Mouse (Mus musculus) neural tube, embryonic 13.5 days (tissue): ENCODE results near the gene Fez1. TPM values are rescaled to one million over a fixed set of nuclear protein-coding genes. Genes with fewer than 3 reads are reported as not detected.

Experiments
- ATAC-seq: fragments of 200-750 bp; cut with Nextera tagmentation; 2 replicates; pipeline ENCODE4 v1.8.0; 2017; ENCODE audit warnings: low read depth, mild to moderate bottlenecking, moderate TSS enrichment, moderate library complexity
- H3K27ac ChIP-seq: fragments of 300-500 bp; sonication (generic); replicated peaks from 2 replicates; pipeline ENCODE4 v1.5.1; 2015; ENCODE audit warnings: moderate library complexity, mild to moderate bottlenecking, inconsistent platforms
- H3K27me3 ChIP-seq: fragments of 300-500 bp; sonication (generic); 2 replicates; pipeline ENCODE4 v1.6.1; 2015; ENCODE audit warnings: mild to moderate bottlenecking, inconsistent platforms
- H3K36me3 ChIP-seq: fragments of 300-500 bp; sonication (generic); 2 replicates; pipeline ENCODE4 v1.6.1; 2015; ENCODE audit warnings: mild to moderate bottlenecking, inconsistent platforms
- H3K4me1 ChIP-seq: fragments of 300-500 bp; sonication (generic); replicated peaks from 2 replicates; pipeline ENCODE4 v1.6.1; 2015; ENCODE audit warnings: inconsistent platforms
- H3K4me2 ChIP-seq: fragments of 300-500 bp; sonication (generic); 2 replicates; pipeline ENCODE4 v1.6.1; 2015; ENCODE audit warnings: inconsistent platforms, mild to moderate bottlenecking, moderate library complexity
- H3K4me3 ChIP-seq: fragments of 300-500 bp; sonication (generic); 2 replicates; pipeline ENCODE4 v1.5.1; 2015; ENCODE audit warnings: mild to moderate bottlenecking, inconsistent platforms
- H3K9ac ChIP-seq: fragments of 300-500 bp; sonication (generic); 2 replicates; pipeline ENCODE4 v1.6.1; 2015; ENCODE audit warnings: moderate library complexity, mild to moderate bottlenecking, inconsistent platforms
- H3K9me3 ChIP-seq: fragments of 300-500 bp; sonication (generic); 2 replicates; pipeline ENCODE4 v1.6.1; 2016; ENCODE audit warnings: inconsistent platforms
- WGBS: fragments of 180-500 bp; shearing (Covaris S2); methylation state at CpG from one replicate; pipeline ENCODE4 v1.1.7; 2015; 5-methylcytosine and 5-hydroxymethylcytosine counted together
- polyA plus RNA-seq: library from polyadenylated mRNA; unstranded; fragments of >200 nt; fragmentation: Nextera tagmentation; extraction: Ambion mirVana; gene quantifications from 2 replicates; pipeline ENCODE4 v1.2.1, GENCODE M21; 2015

Gene Fez1
- polyA plus RNA-seq, 1 experiment from 2014 or later = 615 TPM

GRCm38 (mm10) chr9:36905452-36905851 is 83.8 kb downstream of the Fez1 start:
- H3K4me2 ChIP-seq = no peak overlapping the region
- no peak overlapping the region for H3K4me3 ChIP-seq
- peak; percentile 71 for ATAC-seq
- peaks cover 13% of the 10 kb centered on the region; the same call in 1 of the 2 replicates for H3K4me1 ChIP-seq
- WGBS = 61% methylated on average over 4 of the region's 4 CpGs
- no peaks in the 10 kb centered on the region for H3K27me3 ChIP-seq
- 0 out of 2 replicates have a peak overlapping the region, but pooled peaks have one; percentile 28 for H3K27ac ChIP-seq
- H3K9me3 ChIP-seq = no peaks in the 10 kb centered on the region
- no peak overlapping the region for H3K9ac ChIP-seq
- peaks cover 44% of the 10 kb centered on the region for H3K36me3 ChIP-seq

GRCm38 (mm10) chr9:36916362-36916761 is 94.7 kb downstream of the Fez1 start:
- H3K4me2 ChIP-seq = peak overlapping the region; percentile 9; the same call in 1 of the 2 replicates
- 7% methylated on average over 6 of the region's 6 CpGs for WGBS
- ATAC-seq = peak; percentile 68

DNA sequence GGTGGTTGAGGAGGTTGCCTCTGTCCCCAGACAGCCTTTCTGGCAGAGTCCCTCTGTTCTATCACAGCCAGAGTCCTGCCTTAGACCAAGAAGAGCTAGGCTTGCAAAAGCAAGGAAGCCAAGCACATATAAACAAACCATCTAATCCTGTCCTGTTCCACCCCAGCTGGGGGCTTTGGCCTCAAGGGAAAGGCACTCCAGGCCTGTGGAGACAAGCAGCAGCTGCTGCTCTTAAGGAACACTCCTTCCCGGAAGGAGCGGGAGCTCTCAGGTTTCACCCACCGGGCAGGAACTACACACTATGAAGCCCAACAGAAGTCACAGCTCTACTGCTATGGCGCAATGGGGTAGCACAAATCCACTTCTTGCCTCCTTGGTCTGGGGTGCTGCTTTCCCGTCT is 95.3 kb downstream of the Fez1 start:
- WGBS = 57% methylated on average over 5 of the region's 5 CpGs
- Histone ChIP-seq H3K4me3 (no peak overlapping the region), H3K27me3 (no peaks in the 10 kb centered on the region), H3K36me3 (peaks cover 10% of the 10 kb centered on the region; the same call in 1 of the 2 replicates), H3K27ac (peak overlapping the region; percentile 54), H3K9me3 (no peaks in the 10 kb centered on the region), H3K9ac (no peak overlapping the region), H3K4me1 (peaks cover 22% of the 10 kb centered on the region), H3K4me2 (no peak overlapping the region)
- 0 out of 2 replicates have a peak, but pooled peaks have one; percentile 15 for ATAC-seq

More at GRCm38 (mm10) chr9:36916362-36916761, 94.7 kb downstream of the Fez1 start:
- Histone ChIP-seq H3K4me3 (no peak overlapping the region), H3K9ac (no peak overlapping the region), H3K27me3 (no peaks in the 10 kb centered on the region), H3K4me1 (peaks cover 16% of the 10 kb centered on the region), H3K36me3 (peaks cover 10% of the 10 kb centered on the region; the same call in 1 of the 2 replicates), H3K27ac (peak overlapping the region; percentile 54), H3K9me3 (no peaks in the 10 kb centered on the region)

DNA sequence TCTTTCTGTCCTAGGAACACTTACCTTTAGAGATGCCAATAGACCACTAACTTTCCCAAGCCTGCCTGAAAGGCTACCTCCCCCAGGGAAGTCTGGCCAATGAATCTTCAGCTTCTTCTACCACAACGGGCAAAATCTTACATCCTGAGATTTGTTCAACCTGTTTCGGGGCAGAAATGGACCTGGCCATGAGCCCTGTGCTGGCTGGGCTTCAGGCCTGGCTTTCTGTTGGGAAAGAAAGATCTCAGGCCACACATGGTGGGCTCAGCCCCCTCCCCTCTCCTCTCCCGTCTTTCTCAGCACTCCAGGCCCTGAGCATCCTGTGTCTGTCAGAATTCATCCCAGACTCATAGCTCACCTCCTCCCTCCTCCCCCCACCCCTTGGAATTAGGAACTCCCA is 96.9 kb downstream of the Fez1 start:
- Histone ChIP-seq H3K27me3 (no peaks in the 10 kb centered on the region), H3K9ac (no peak overlapping the region), H3K4me1 (peaks cover 37% of the 10 kb centered on the region), H3K27ac (no peak overlapping the region), H3K4me2 (no peak overlapping the region), H3K4me3 (no peak overlapping the region), H3K36me3 (peaks cover 19% of the 10 kb centered on the region), H3K9me3 (no peaks in the 10 kb centered on the region)
- WGBS = 68% methylated on average over 3 of the region's 3 CpGs
- no peak for ATAC-seq

- no peak for ATAC-seq
- Histone ChIP-seq H3K4me1 (peaks cover 37% of the 10 kb centered on the region), H3K4me3 (no peak overlapping the region), H3K27me3 (no peaks in the 10 kb centered on the region), H3K9ac (no peak overlapping the region), H3K27ac (no peak overlapping the region), H3K36me3 (peaks cover 19% of the 10 kb centered on the region), H3K9me3 (no peaks in the 10 kb centered on the region), H3K4me2 (no peak overlapping the region)
- WGBS = 66% methylated on average over 4 of the region's 4 CpGs
Observed at GRCm38 (mm10) chr9:36919472-36919871, 97.8 kb downstream of the Fez1 start.

- Histone ChIP-seq H3K4me3 (no peak overlapping the region), H3K4me1 (peaks cover 33% of the 10 kb centered on the region), H3K27me3 (no peaks in the 10 kb centered on the region), H3K36me3 (peaks cover 25% of the 10 kb centered on the region), H3K9me3 (no peaks in the 10 kb centered on the region), H3K9ac (no peak overlapping the region), H3K4me2 (no peak overlapping the region), H3K27ac (peak overlapping the region; percentile 82)
- WGBS = 34% methylated on average over 13 of the region's 13 CpGs
- peak; percentile 67 for ATAC-seq
Observed at GRCm38 (mm10) chr9:36921718-36922415, 100.2 kb downstream of the Fez1 start.

- 91% methylated on average over 5 of the region's 5 CpGs for WGBS
- H3K27me3 ChIP-seq = no peaks in the 10 kb centered on the region
- H3K4me2 ChIP-seq = no peak overlapping the region
- no peak overlapping the region for H3K9ac ChIP-seq
- 0 out of 2 replicates have a peak overlapping the region, but pooled peaks have one; percentile 80 for H3K27ac ChIP-seq
- no peak for ATAC-seq
- no peaks in the 10 kb centered on the region for H3K9me3 ChIP-seq
- H3K36me3 ChIP-seq = peaks cover 15% of the 10 kb centered on the region; the same call in 1 of the 2 replicates
- no peak overlapping the region for H3K4me3 ChIP-seq
- H3K4me1 ChIP-seq = peaks cover 26% of the 10 kb centered on the region
Observed at GRCm38 (mm10) chr9:36923753-36924152, 102.1 kb downstream of the Fez1 start.

Other genes with a start within 250 kb of the Fez1 start
- gene Gm17689, start 239.2 kb upstream of the Fez1 start, polyA plus RNA-seq = not detected in 2 replicates
- not detected in 2 replicates for gene A630095E13Rik, start 178.5 kb upstream of the Fez1 start, polyA plus RNA-seq
- not detected in 2 replicates for gene Acrv1, start 128.6 kb upstream of the Fez1 start, polyA plus RNA-seq
- gene Chek1, start 94.8 kb upstream of the Fez1 start, polyA plus RNA-seq = 9.5 and 10.3 TPM in 2 replicates
- gene Stt3a, start 54.2 kb upstream of the Fez1 start, polyA plus RNA-seq = 97.2 and 119 TPM in 2 replicates
- 126 and 127 TPM in 2 replicates for gene Ei24, start 24.5 kb upstream of the Fez1 start, polyA plus RNA-seq